Mouse (Mus musculus): ENCODE results near the gene Egfr. TPM values are rescaled to one million over a fixed set of nuclear protein-coding genes. Genes with fewer than 3 reads are reported as not detected.

The Egfr gene
- polyA plus RNA-seq, 1 experiment = 97.8 TPM

- Histone ChIP-seq H3K4me1 (ENCODE audit: control insufficient read depth, insufficient read depth, low read length) (no peaks in the 10 kb centered on the region; the same call in 1 of the 2 replicates), H3K4me3 (ENCODE audit: insufficient read depth, low read length) (no peak overlapping the region), H3K27ac (ENCODE audit: insufficient read depth, low read length) (no peak overlapping the region)
- TF ChIP-seq CTCF (IDR thresholded peaks at IDR 0.05; ENCODE audit: borderline replicate concordance, insufficient read depth, low read length) (no peak), POLR2A (IDR thresholded peaks at IDR 0.05; ENCODE audit: low read depth, low read length) (no peak)
These were observed 196.8 kb downstream of the Egfr start for GRCm38 (mm10) chr11:16948756-16949155.

GRCm38 (mm10) chr11:16950226-16950975, 198.4 kb downstream of the Egfr start:
- H3K27ac ChIP-seq (ENCODE audit: insufficient read depth, low read length) = no peak overlapping the region
- TF ChIP-seq CTCF (IDR thresholded peaks at IDR 0.05; ENCODE audit: borderline replicate concordance, insufficient read depth, low read length) = no peak
- no peaks in the 10 kb centered on the region; the same call in 1 of the 2 replicates for H3K4me1 ChIP-seq (ENCODE audit: control insufficient read depth, insufficient read depth, low read length)
- H3K4me3 ChIP-seq (ENCODE audit: insufficient read depth, low read length) = peak overlapping the region; percentile 55

GRCm38 (mm10) chr11:16950976-16951760, 199.2 kb downstream of the Egfr start, which contains the start of gene Fbxo48:
TSS of gene Fbxo48 (plus strand) at chr11:16951375.
- TF ChIP-seq POLR2A (IDR thresholded peaks at IDR 0.05; ENCODE audit: low read depth, low read length) (peak; percentile 86), CTCF (IDR thresholded peaks at IDR 0.05; ENCODE audit: borderline replicate concordance, insufficient read depth, low read length) (no peak)
- Histone ChIP-seq H3K4me1 (ENCODE audit: control insufficient read depth, insufficient read depth, low read length) (no peaks in the 10 kb centered on the region; the same call in 1 of the 2 replicates), H3K27ac (ENCODE audit: insufficient read depth, low read length) (no peak within 1 kb of the TSS), H3K4me3 (ENCODE audit: insufficient read depth, low read length) (peak within 1 kb of the TSS; percentile 89)

GRCm38 (mm10) chr11:16951761-16952010, 199.7 kb downstream of the Egfr start:
- TF ChIP-seq CTCF (IDR thresholded peaks at IDR 0.05; ENCODE audit: borderline replicate concordance, insufficient read depth, low read length) = no peak
- no peak for TF ChIP-seq POLR2A (IDR thresholded peaks at IDR 0.05; ENCODE audit: low read depth, low read length)
- H3K27ac ChIP-seq (ENCODE audit: insufficient read depth, low read length) = no peak overlapping the region
- no peaks in the 10 kb centered on the region; the same call in 1 of the 2 replicates for H3K4me1 ChIP-seq (ENCODE audit: control insufficient read depth, insufficient read depth, low read length)
- peak overlapping the region; percentile 89 for H3K4me3 ChIP-seq (ENCODE audit: insufficient read depth, low read length)

- H3K27ac ChIP-seq (ENCODE audit: insufficient read depth, low read length) = no peak overlapping the region
- no peak for TF ChIP-seq CTCF (IDR thresholded peaks at IDR 0.05; ENCODE audit: borderline replicate concordance, insufficient read depth, low read length)
- no peak for TF ChIP-seq POLR2A (IDR thresholded peaks at IDR 0.05; ENCODE audit: low read depth, low read length)
- H3K4me1 ChIP-seq (ENCODE audit: control insufficient read depth, insufficient read depth, low read length) = no peaks in the 10 kb centered on the region; the same call in 1 of the 2 replicates
- no peak overlapping the region for H3K4me3 ChIP-seq (ENCODE audit: insufficient read depth, low read length)
These were observed 204.3 kb downstream of the Egfr start for GRCm38 (mm10) chr11:16956115-16956862.

- no peak overlapping the region for H3K4me3 ChIP-seq (ENCODE audit: insufficient read depth, low read length)
- H3K27ac ChIP-seq (ENCODE audit: insufficient read depth, low read length) = no peak overlapping the region
- no peak for TF ChIP-seq POLR2A (IDR thresholded peaks at IDR 0.05; ENCODE audit: low read depth, low read length)
- H3K4me1 ChIP-seq (ENCODE audit: control insufficient read depth, insufficient read depth, low read length) = no peaks in the 10 kb centered on the region; the same call in 1 of the 2 replicates
These were observed 205.0 kb downstream of the Egfr start for GRCm38 (mm10) chr11:16957030-16957429.

GRCm38 (mm10) chr11:16958520-16958919, 206.5 kb downstream of the Egfr start:
- TF ChIP-seq POLR2A (IDR thresholded peaks at IDR 0.05; ENCODE audit: low read depth, low read length) (no peak), CTCF (IDR thresholded peaks at IDR 0.05; ENCODE audit: borderline replicate concordance, insufficient read depth, low read length) (no peak)
- Histone ChIP-seq H3K4me3 (ENCODE audit: insufficient read depth, low read length) (no peak overlapping the region), H3K4me1 (ENCODE audit: control insufficient read depth, insufficient read depth, low read length) (no peaks in the 10 kb centered on the region), H3K27ac (ENCODE audit: insufficient read depth, low read length) (no peak overlapping the region)

Other genes with a start within 250 kb of the Egfr start
- gene Sec61g, start 243.7 kb upstream of the Egfr start, polyA plus RNA-seq (2011; ENCODE audit: insufficient read length, low read depth, missing spikeins) = 20.3 and 21.7 TPM in 2 replicates
- 3.4 and 5.4 TPM in 2 replicates for gene Fbxo48, start 199.2 kb downstream of the Egfr start, polyA plus RNA-seq (2011; ENCODE audit: insufficient read length, low read depth, missing spikeins)